22 mouse cellular contexts compared by ENCODE assay signal in genomic region chr14:54496706-54497105, GRCm38 (mm10).
"Had no signal": no experiment of that assay in that cellular context is flagged by ENCODE, and none has a peak within 500 bp of the region (broad histone marks: within the 10 kb centered on the region; RNA-seq: fewer than 3 reads in every experiment).

No protein-coding gene starts in this region.

- H3K4me2 ChIP-seq: intestine, embryonic 15.5 days; limb, embryonic 13.5 days; liver, embryonic 12.5 days; liver, embryonic 15.5 days; lung, embryonic 15.5 days; midbrain, embryonic 13.5 days; neural tube, embryonic 13.5 days; stomach, embryonic 15.5 days had no signal

- H3K36me3 ChIP-seq: intestine, embryonic 15.5 days; limb, embryonic 10.5 days; limb, embryonic 13.5 days; liver, embryonic 12.5 days; liver, embryonic 15.5 days; lung, embryonic 15.5 days; midbrain, embryonic 10.5 days; midbrain, embryonic 13.5 days; neural tube, embryonic 13.5 days; stomach, embryonic 15.5 days had no signal

- H3K4me1 ChIP-seq: intestine, embryonic 15.5 days; limb, embryonic 10.5 days; limb, embryonic 13.5 days; lung, embryonic 15.5 days; midbrain, embryonic 13.5 days; neural tube, embryonic 13.5 days; stomach, embryonic 15.5 days had no signal

- ATAC-seq: intestine, embryonic 15.5 days; liver, embryonic 12.5 days; midbrain, embryonic 13.5 days; midbrain, embryonic 16.5 days had no signal

- H3K27ac ChIP-seq: intestine, embryonic 15.5 days; kidney, postnatal 0 days; limb, embryonic 10.5 days; limb, embryonic 13.5 days; liver, embryonic 12.5 days; liver, embryonic 15.5 days; lung, embryonic 15.5 days; midbrain, embryonic 10.5 days; midbrain, embryonic 13.5 days; neural tube, embryonic 13.5 days; stomach, embryonic 15.5 days had no signal

- H3K9ac ChIP-seq: intestine, embryonic 15.5 days; limb, embryonic 13.5 days; liver, embryonic 12.5 days; liver, embryonic 15.5 days; lung, embryonic 15.5 days; midbrain, embryonic 13.5 days; neural tube, embryonic 13.5 days; stomach, embryonic 15.5 days had no signal

- H3K9me3 ChIP-seq: intestine, embryonic 15.5 days; limb, embryonic 10.5 days; limb, embryonic 13.5 days; liver, embryonic 12.5 days; liver, embryonic 15.5 days; lung, embryonic 15.5 days; midbrain, embryonic 10.5 days; neural tube, embryonic 13.5 days; stomach, embryonic 15.5 days had no signal

- H3K27me3 ChIP-seq: intestine, embryonic 15.5 days; limb, embryonic 13.5 days; liver, embryonic 12.5 days; liver, embryonic 15.5 days; lung, embryonic 15.5 days; midbrain, embryonic 13.5 days; neural tube, embryonic 13.5 days; stomach, embryonic 15.5 days had no signal

- H3K4me3 ChIP-seq: intestine, embryonic 15.5 days; limb, embryonic 10.5 days; limb, embryonic 13.5 days; liver, embryonic 12.5 days; liver, embryonic 15.5 days; lung, embryonic 15.5 days; megakaryocyte, embryonic 14.5 days; midbrain, embryonic 10.5 days; midbrain, embryonic 13.5 days; myocyte; neural tube, embryonic 13.5 days; stomach, embryonic 15.5 days had no signal

- DNase-seq: liver; lung, adult 18-20 months; lung, postnatal 10 days; lung, postnatal 36 days; retina, postnatal 1 day; right cerebral cortex, postnatal 25 days; spleen, adult 18-20 months; thymus, postnatal 25 days had no signal
